Mouse (Mus musculus) large intestine, adult 2 months (tissue): ENCODE data around the gene Pdcd1lg2. TPM values are rescaled to one million over a fixed set of nuclear protein-coding genes. Genes with fewer than 3 reads are reported as not detected.

ENCODE experiments used
- DNase-seq: peaks from one replicate; pipeline ENCODE4 v3.0.0-alpha.2; 2012; ENCODE audit warnings: low read depth, low spot score
- WGBS: fragments of 180-500 bp; shearing (Covaris S2); methylation state at CpG from one replicate; pipeline ENCODE4 v1.1.7; 2018; 5-methylcytosine and 5-hydroxymethylcytosine counted together
- polyA plus RNA-seq: library from polyadenylated mRNA; depleted of rRNA; stranded (reverse); fragments of >200 nt; gene quantifications from 2 replicates; pipeline ENCODE4 v1.2.3, GENCODE M21; 2012

Gene Pdcd1lg2
- polyA plus RNA-seq, 1 experiment, result 0.45 TPM

GRCm38 (mm10) chr19:29416393-29416902 is 5.7 kb downstream of the Pdcd1lg2 start:
- DNase-seq, result no peak
- 54% methylated on average over 3 of the region's 3 CpGs for WGBS

- no peak for DNase-seq
- WGBS, result 100% methylated on average over 2 of the region's 2 CpGs
Measured at GRCm38 (mm10) chr19:29417188-29417587, 6.5 kb downstream of the Pdcd1lg2 start.

DNA sequence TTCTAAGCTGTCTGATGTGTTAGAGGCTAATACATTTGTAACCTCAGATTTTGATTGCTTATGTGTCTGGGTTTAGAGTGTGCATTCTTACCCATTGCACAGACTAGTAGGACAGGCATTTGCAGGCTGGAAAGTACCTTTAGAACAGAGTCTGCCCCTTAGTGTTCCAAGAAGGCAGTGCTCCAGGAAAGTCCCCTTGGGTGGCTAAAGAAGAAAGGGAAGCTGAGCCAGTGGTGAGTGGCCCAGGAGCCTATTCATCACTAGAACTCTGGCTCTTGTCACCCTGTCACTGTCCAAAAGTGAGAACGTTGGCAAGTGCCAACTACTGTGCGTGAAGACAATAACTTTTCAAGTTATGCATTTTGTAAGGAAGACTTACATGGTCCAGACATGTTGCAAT is 7.2 kb downstream of the Pdcd1lg2 start:
- WGBS, result 60% methylated on average over 2 of the region's 2 CpGs
- DNase-seq, result no peak

- WGBS, result 18% methylated on average over 9 of the region's 9 CpGs
- DNase-seq, result no peak
Measured at GRCm38 (mm10) chr19:29418661-29419115, 8.0 kb downstream of the Pdcd1lg2 start.

DNA sequence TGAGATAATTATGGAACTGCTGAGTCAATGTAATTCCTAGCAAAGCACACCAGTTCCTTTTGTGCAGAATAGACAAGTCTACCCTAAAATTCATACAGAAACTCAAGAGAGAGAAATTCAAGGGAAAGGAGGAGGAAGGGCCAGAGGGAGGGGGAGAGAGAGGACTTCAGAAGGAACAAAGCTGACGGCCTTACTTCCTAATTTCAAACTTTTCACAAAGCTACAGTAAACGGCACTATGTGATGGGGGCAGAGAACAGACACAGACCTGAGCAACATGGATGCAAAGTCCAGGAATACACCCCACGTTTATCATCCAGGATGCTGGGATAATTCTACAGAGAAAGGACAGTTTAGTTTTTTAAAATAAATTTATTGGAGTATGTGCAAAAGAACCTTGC is 8.8 kb downstream of the Pdcd1lg2 start:
- WGBS, result 48% methylated on average over 3 of the region's 3 CpGs
- DNase-seq, result no peak

DNA sequence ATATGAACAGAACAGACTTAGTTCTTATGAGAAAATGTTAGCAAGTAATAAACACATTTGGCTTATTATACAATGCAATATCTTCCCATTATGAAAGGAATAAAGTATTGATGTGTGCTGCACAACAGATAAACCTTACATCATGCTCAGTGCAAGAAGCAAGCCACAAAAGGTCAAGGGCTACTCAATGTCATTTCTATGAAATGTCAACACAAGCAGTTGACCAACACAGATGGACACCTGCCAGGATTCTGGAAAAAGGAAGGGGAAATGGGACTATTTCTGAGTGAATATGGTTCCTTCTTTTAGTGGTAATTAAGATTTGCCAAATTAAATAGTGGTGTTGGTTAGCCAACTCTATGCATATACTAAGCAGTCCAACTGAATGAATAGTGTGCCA is 9.2 kb downstream of the Pdcd1lg2 start:
- DNase-seq, result no peak

- 86% methylated on average over 8 of the region's 8 CpGs for WGBS
- no peak for DNase-seq
Measured at GRCm38 (mm10) chr19:29420397-29420796, 9.7 kb downstream of the Pdcd1lg2 start.

- DNase-seq, result no peak
- 92% methylated on average over 16 of the region's 16 CpGs for WGBS
Measured at GRCm38 (mm10) chr19:29422013-29422645, 11.4 kb downstream of the Pdcd1lg2 start.

GRCm38 (mm10) chr19:29422796-29423195 is 12.1 kb downstream of the Pdcd1lg2 start:
- no peak for DNase-seq
- WGBS, result 86% methylated on average over 7 of the region's 7 CpGs

GRCm38 (mm10) chr19:29430516-29430915 is 19.8 kb downstream of the Pdcd1lg2 start:
- WGBS, result 84% methylated on average over 3 of the region's 3 CpGs
- DNase-seq, result no peak

DNA sequence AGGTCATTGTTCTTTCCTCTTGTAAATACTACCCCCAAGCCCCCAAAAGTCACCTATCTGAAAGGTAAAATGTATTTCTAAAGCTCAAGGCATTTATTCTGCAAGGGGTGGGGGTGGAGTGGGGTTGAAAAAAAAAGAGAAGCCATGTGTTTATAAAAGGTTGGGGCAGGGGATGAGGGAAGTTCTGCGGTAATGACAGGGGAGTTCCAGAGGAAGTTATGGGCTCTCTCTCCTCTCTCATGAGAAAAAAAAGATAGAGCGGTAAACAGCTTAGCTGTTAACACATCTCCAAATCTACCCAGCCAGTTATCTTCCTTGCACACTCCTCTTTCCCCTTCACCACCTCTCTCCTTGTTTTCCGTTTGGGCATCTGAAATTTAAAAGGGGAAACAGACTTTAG is 20.2 kb downstream of the Pdcd1lg2 start:
- DNase-seq, result no peak
- 65% methylated on average over 3 of the region's 3 CpGs for WGBS

GRCm38 (mm10) chr19:29436793-29437479 is 26.2 kb downstream of the Pdcd1lg2 start:
- WGBS, result 87% methylated on average over 18 of the region's 18 CpGs
- no peak for DNase-seq

DNA sequence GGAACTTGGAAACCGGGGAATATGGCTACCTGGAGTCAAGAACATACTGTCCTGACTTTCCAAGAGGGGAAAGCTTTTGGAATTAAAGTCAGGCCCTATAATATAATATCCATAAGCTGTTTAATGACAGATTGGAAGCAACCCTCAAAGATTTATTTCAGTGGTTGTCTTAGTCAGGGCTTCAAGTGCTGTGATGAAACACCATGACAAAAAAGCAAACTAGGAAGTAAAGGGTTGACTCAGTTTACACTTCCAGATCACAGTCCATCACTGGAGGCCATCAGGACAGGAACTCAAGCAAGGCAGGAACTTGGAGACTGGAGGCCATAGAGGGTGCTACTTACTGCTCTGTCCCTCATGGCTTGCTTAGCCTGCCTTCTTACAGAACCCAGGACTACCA is 27.1 kb downstream of the Pdcd1lg2 start:
- DNase-seq, result no peak
- WGBS, result 91% methylated on average over 1 of the region's 1 CpGs

DNA sequence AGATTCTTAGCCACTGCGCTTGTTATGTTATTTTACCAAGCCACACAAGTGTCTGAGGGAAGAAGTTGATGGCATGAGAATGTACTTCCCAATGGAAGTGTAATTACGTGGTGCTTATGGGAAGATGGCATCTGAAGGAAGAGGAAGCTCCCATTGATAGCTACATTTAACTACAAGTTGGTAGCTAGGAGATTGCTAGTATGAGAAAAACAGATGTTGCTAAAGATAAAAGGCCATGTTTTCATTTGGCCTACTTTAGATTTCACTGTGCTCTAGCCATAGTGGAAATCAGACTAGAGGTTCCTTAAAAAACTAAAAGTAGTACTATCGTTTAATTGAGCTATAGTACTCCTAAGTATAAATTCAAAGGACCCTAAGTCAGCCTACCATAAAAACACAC is 28.5 kb downstream of the Pdcd1lg2 start:
- WGBS, result 79% methylated on average over 3 of the region's 3 CpGs
- DNase-seq, result no peak

DNA sequence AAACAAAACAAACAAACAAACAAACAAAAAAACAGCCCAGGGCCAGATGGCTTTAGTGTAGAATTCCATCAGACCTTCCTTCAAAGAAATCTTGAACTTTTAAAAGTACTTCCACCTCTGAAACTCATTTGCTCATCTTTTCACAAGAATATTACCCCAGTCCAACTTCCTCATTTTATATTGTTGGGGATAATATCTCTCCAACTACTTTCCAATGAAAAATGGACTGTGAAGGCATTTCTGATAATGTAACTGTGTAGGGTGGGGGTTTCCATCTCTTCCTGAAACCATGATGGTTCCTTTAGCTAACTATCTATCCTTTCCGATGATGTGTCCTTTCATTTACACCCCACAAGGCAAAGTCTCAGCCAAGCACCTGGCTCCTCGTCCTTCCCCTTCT is 31.8 kb downstream of the Pdcd1lg2 start:
- WGBS, result 65% methylated on average over 2 of the region's 2 CpGs

GRCm38 (mm10) chr19:29444364-29444763 is 33.6 kb downstream of the Pdcd1lg2 start:
- no peak for DNase-seq
- WGBS, result 92% methylated on average over 3 of the region's 3 CpGs

More for the DNA sequence above, 31.8 kb downstream of the Pdcd1lg2 start:
- no peak for DNase-seq

- DNase-seq, result no peak
Measured at GRCm38 (mm10) chr19:29448373-29448772, 37.7 kb downstream of the Pdcd1lg2 start.

GRCm38 (mm10) chr19:29450376-29450775 is 39.7 kb downstream of the Pdcd1lg2 start:
- DNase-seq, result no peak
- WGBS, result 87% methylated on average over 8 of the region's 8 CpGs

More at GRCm38 (mm10) chr19:29448373-29448772, 37.7 kb downstream of the Pdcd1lg2 start:
- WGBS, result 62% methylated on average over 1 of the region's 1 CpGs

DNA sequence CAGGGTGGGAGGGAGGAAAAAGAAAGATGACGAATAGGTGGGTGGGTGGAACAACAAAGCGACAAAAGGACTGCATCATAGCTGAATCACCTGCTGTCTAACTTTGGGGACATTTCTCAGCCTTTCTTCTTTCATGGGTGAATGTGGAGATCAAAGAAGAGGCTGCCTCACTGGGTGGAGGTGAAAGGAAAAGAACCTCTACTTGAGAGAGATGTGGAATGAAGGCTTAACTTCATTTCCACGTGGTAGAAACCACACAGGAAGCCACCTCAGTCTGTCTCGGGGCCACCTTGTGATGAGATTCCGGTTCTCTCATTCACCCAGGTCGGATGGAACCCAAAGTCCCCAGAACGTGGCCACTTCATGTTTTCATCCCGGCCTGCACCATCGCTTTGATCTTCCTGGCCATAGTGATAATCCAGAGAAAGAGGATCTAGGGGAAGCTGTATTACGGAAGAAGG is 43.5 kb downstream of the Pdcd1lg2 start:
- no peak for DNase-seq
- 88% methylated on average over 10 of the region's 10 CpGs for WGBS

DNA sequence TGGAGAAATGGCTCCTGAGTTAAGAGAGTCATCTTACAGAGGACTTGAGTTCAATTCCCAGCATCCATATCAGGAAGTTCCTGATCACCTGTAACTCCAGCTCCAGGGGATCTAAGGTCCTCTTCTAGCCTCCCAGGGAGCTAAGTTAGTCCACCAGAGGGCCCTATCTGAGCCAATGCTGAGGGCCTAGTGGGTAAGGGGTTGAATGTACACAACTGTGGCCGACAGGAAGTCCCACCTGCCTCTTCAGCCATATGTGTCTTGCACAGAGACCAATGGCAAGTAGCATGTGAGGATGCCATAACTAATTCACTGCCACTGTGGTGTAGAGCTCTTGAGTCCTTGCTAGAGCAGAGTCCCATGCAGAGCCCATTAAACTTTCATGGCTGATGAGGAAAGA is 44.4 kb downstream of the Pdcd1lg2 start:
- DNase-seq, result no peak
- WGBS, result 76% methylated on average over 1 of the region's 1 CpGs

DNA sequence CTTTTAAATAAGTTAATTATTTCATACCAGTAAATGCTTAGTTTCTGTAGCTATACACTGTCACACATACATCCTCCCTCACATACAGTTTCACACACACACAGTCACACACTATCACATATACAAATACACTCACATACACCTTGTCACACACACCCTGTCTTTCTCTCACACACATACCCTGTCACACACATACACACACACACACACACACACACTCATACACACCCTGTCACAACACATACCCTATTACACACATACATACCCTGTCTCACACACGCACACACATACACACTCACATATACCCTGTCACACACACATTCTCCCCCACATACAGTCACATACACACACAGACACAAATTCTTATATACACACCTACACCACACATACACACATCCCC is 47.3 kb downstream of the Pdcd1lg2 start:
- no peak for DNase-seq
- WGBS, result 94% methylated on average over 1 of the region's 1 CpGs
